ENCODE assay signal across 8 mouse cellular contexts in genomic region chrX:7763631-7764393, GRCm38 (mm10). TPM values are rescaled to one million over a fixed set of nuclear protein-coding genes. Genes with fewer than 3 reads are reported as not detected.
A peak's percentile ranks its signal among the peaks of the same experiment; 100 is the strongest.
DNase-seq lines count a peak whose midpoint lies in the region; ATAC-seq and TF ChIP-seq lines count a peak whose summit lies in the region.

No protein-coding gene starts in this region.

- TF ChIP-seq EP300 in liver, postnatal 0 days (IDR thresholded peaks at IDR 0.05; ENCODE audit: low read depth) = no peak

- peak overlapping the region; percentile 69; the same call in 1 of the 2 replicates for H3K9ac ChIP-seq in intestine, embryonic 15.5 days
- H3K9ac ChIP-seq in liver, postnatal 0 days (replicated peaks) = peak overlapping the region; percentile 72
- H3K9ac ChIP-seq in neural tube, embryonic 12.5 days = peak overlapping the region; percentile 60

- WGBS in intestine, embryonic 15.5 days = 14% methylated on average over 22 of the region's 22 CpGs
- 15% methylated on average over 21 of the region's 22 CpGs for WGBS in liver, postnatal 0 days (ENCODE audit: insufficient replicate concordance)
- 19% methylated on average over 22 of the region's 22 CpGs for WGBS in neural tube, embryonic 12.5 days

- peaks cover 7% of the 10 kb centered on the region; the same call in 1 of the 2 replicates for H3K4me1 ChIP-seq in intestine, embryonic 15.5 days (replicated peaks)
- peaks cover 14% of the 10 kb centered on the region; the same call in 1 of the 2 replicates for H3K4me1 ChIP-seq in liver, postnatal 0 days (ENCODE audit: insufficient read depth)
- peaks cover 9% of the 10 kb centered on the region; the same call in 1 of the 2 replicates for H3K4me1 ChIP-seq in neural tube, embryonic 12.5 days

- DNase-seq in left cerebral cortex, adult 2 months (ENCODE audit: extremely low spot score in 1 of 2, low spot score in 2 of 2) = no peak
- DNase-seq in left cerebral cortex, adult 18-20 months (ENCODE audit: low spot score in 2 of 2) = no peak
- DNase-seq in adrenal gland, adult 2 months = peak; percentile 64
- DNase-seq in gastrocnemius, postnatal 25 days = peak; percentile 22
- DNase-seq in liver, postnatal 0 days = peak; percentile 24
- no peak for DNase-seq in frontal cortex, postnatal 25 days (ENCODE audit: low spot score in 2 of 2)

- peak overlapping the region; percentile 68 for H3K4me2 ChIP-seq in intestine, embryonic 15.5 days (replicated peaks)
- H3K4me2 ChIP-seq in liver, postnatal 0 days (ENCODE audit: low read depth, low read length) = peak overlapping the region; percentile 64
- peak overlapping the region; percentile 69 for H3K4me2 ChIP-seq in neural tube, embryonic 12.5 days (replicated peaks)

- H3K36me3 ChIP-seq in intestine, embryonic 15.5 days = no peaks in the 10 kb centered on the region
- H3K36me3 ChIP-seq in liver, postnatal 0 days (replicated peaks; ENCODE audit: insufficient read depth, low read length) = peaks cover 14% of the 10 kb centered on the region
- peaks cover 18% of the 10 kb centered on the region; the same call in 1 of the 2 replicates for H3K36me3 ChIP-seq in neural tube, embryonic 12.5 days

- ATAC-seq in intestine, embryonic 15.5 days = peak; percentile 7; the same call in 1 of the 2 replicates
- no peak for ATAC-seq in liver, postnatal 0 days
- no peak for ATAC-seq in neural tube, embryonic 12.5 days (ENCODE audit: low FRiP score, low read depth)

- no peak for TF ChIP-seq CTCF in left cerebral cortex, adult 2 months (IDR thresholded peaks at IDR 0.05)
- no peak for TF ChIP-seq CTCF in liver, postnatal 0 days (IDR thresholded peaks at IDR 0.05; ENCODE audit: low read depth)

- H3K9me3 ChIP-seq in intestine, embryonic 15.5 days = no peaks in the 10 kb centered on the region
- no peaks in the 10 kb centered on the region for H3K9me3 ChIP-seq in liver, postnatal 0 days (ENCODE audit: low read length)
- H3K9me3 ChIP-seq in neural tube, embryonic 12.5 days = no peaks in the 10 kb centered on the region

- H3K27me3 ChIP-seq in intestine, embryonic 15.5 days (replicated peaks) = no peaks in the 10 kb centered on the region
- H3K27me3 ChIP-seq in liver, postnatal 0 days (ENCODE audit: insufficient read depth, low read length) = no peaks in the 10 kb centered on the region
- no peaks in the 10 kb centered on the region for H3K27me3 ChIP-seq in neural tube, embryonic 12.5 days (replicated peaks)

- peak overlapping the region; percentile 69 for H3K4me3 ChIP-seq in left cerebral cortex, adult 2 months
- peak overlapping the region; percentile 62 for H3K4me3 ChIP-seq in intestine, embryonic 15.5 days (replicated peaks)
- H3K4me3 ChIP-seq in liver, postnatal 0 days (ENCODE audit: low read depth, low read length) = peak overlapping the region; percentile 62
- peak overlapping the region; percentile 57 for H3K4me3 ChIP-seq in neural tube, embryonic 12.5 days

- H3K27ac ChIP-seq in left cerebral cortex, adult 2 months = no peak overlapping the region
- H3K27ac ChIP-seq in intestine, embryonic 15.5 days = peak overlapping the region; percentile 48; the same call in 1 of the 2 replicates
- H3K27ac ChIP-seq in liver, postnatal 0 days (ENCODE audit: low read depth) = peak overlapping the region; percentile 66
- H3K27ac ChIP-seq in neural tube, embryonic 12.5 days = no peak overlapping the region

- intact Hi-C loops in left cerebral cortex, adult 2 months (cut with DNase I) = no loop called here

RNA-seq across cellular contexts. Expression of gene Tfe3, which starts 1.5 kb away (rescaled TPM):
- 10 to 100 TPM; 30.9 to 35.1 TPM for total RNA-seq in left cerebral cortex, adult 2 months (2021)
- total RNA-seq in left cerebral cortex, adult 18-20 months (2021) = 10 to 100 TPM; 34.2 to 35.2 TPM
- total RNA-seq in adrenal gland, adult 2 months (2021) = 10 to 100 TPM; 45.4 to 59.2 TPM
- polyA plus RNA-seq in adrenal gland, adult 2 months (2012; rRNA removed) = 40.7 and 41.3 TPM in 2 replicates
- 1 to 10 TPM; 6.1 to 8.2 TPM for total RNA-seq in gastrocnemius, postnatal 25 days (2021)
- 23.0 and 23.9 TPM in 2 replicates for polyA plus RNA-seq in intestine, embryonic 15.5 days (2015; fragmentation: Nextera tagmentation; extraction: Ambion mirVana)
- polyA plus RNA-seq in liver, postnatal 0 days (2015; fragmentation: Nextera tagmentation; extraction: Ambion mirVana) = 9.6 and 10.3 TPM in 2 replicates
- polyA plus RNA-seq in neural tube, embryonic 12.5 days (2016; fragmentation: Nextera tagmentation; extraction: Ambion mirVana) = 32.9 and 35.5 TPM in 2 replicates

RNA-seq across cellular contexts. Expression of gene Ccdc120, which starts 13.1 kb away (rescaled TPM):
- total RNA-seq in left cerebral cortex, adult 2 months (2021) = 10 to 100 TPM; 26.3 TPM
- total RNA-seq in left cerebral cortex, adult 18-20 months (2021) = 10 to 100 TPM; 26.7 to 29.7 TPM
- 1 to 10 TPM; 2.9 to 3.7 TPM for total RNA-seq in adrenal gland, adult 2 months (2021)
- 11.6 and 12.8 TPM in 2 replicates for polyA plus RNA-seq in adrenal gland, adult 2 months (2012; rRNA removed)
- total RNA-seq in gastrocnemius, postnatal 25 days (2021) = under 1 TPM; 0.16 to 0.56 TPM
- polyA plus RNA-seq in intestine, embryonic 15.5 days (2015; fragmentation: Nextera tagmentation; extraction: Ambion mirVana) = 12.4 TPM in 2 replicates
- 2.0 and 3.4 TPM in 2 replicates for polyA plus RNA-seq in liver, postnatal 0 days (2015; fragmentation: Nextera tagmentation; extraction: Ambion mirVana)
- polyA plus RNA-seq in neural tube, embryonic 12.5 days (2016; fragmentation: Nextera tagmentation; extraction: Ambion mirVana) = 34.8 and 38.7 TPM in 2 replicates

RNA-seq across cellular contexts. Expression of gene Gripap1, which starts 25.8 kb away (rescaled TPM):
- total RNA-seq in left cerebral cortex, adult 2 months (2021) = 100 to 1,000 TPM; 109 to 113 TPM
- total RNA-seq in left cerebral cortex, adult 18-20 months (2021) = 100 to 1,000 TPM in 1 of 2 experiments, 10 to 100 TPM in 1; 99.1 to 103 TPM
- total RNA-seq in adrenal gland, adult 2 months (2021) = 10 to 100 TPM; 44.7 to 47.8 TPM
- polyA plus RNA-seq in adrenal gland, adult 2 months (2012; rRNA removed) = 18.3 and 19.5 TPM in 2 replicates
- total RNA-seq in gastrocnemius, postnatal 25 days (2021) = 10 to 100 TPM; 17.5 to 21.2 TPM
- polyA plus RNA-seq in intestine, embryonic 15.5 days (2015; fragmentation: Nextera tagmentation; extraction: Ambion mirVana) = 35.4 and 35.5 TPM in 2 replicates
- polyA plus RNA-seq in liver, postnatal 0 days (2015; fragmentation: Nextera tagmentation; extraction: Ambion mirVana) = 15.4 and 16.4 TPM in 2 replicates
- polyA plus RNA-seq in neural tube, embryonic 12.5 days (2016; fragmentation: Nextera tagmentation; extraction: Ambion mirVana) = 73.3 and 81.4 TPM in 2 replicates

RNA-seq across cellular contexts. Expression of gene Praf2, which starts 35.6 kb away (rescaled TPM):
- 10 to 100 TPM; 88.9 to 92.7 TPM for total RNA-seq in left cerebral cortex, adult 2 months (2021)
- 10 to 100 TPM; 96.0 to 98.1 TPM for total RNA-seq in left cerebral cortex, adult 18-20 months (2021)
- 10 to 100 TPM; 12.9 to 17.9 TPM for total RNA-seq in adrenal gland, adult 2 months (2021)
- polyA plus RNA-seq in adrenal gland, adult 2 months (2012; rRNA removed) = 37.3 and 55.0 TPM in 2 replicates
- total RNA-seq in gastrocnemius, postnatal 25 days (2021) = 1 to 10 TPM; 4.7 to 7.3 TPM
- polyA plus RNA-seq in intestine, embryonic 15.5 days (2015; fragmentation: Nextera tagmentation; extraction: Ambion mirVana) = 60.3 and 61.4 TPM in 2 replicates
- 1.9 and 2.1 TPM in 2 replicates for polyA plus RNA-seq in liver, postnatal 0 days (2015; fragmentation: Nextera tagmentation; extraction: Ambion mirVana)
- polyA plus RNA-seq in neural tube, embryonic 12.5 days (2016; fragmentation: Nextera tagmentation; extraction: Ambion mirVana) = 89.2 and 93.6 TPM in 2 replicates

RNA-seq across cellular contexts. Expression of gene Gm45208, which starts 41.8 kb away (rescaled TPM):
- not detected for total RNA-seq in left cerebral cortex, adult 2 months (2021)
- 1 to 10 TPM in 1 of 2 experiments, not detected in 1; 1.6 TPM for total RNA-seq in left cerebral cortex, adult 18-20 months (2021)
- not detected for total RNA-seq in adrenal gland, adult 2 months (2021)
- 1.1 and 6.2 TPM in 2 replicates for polyA plus RNA-seq in adrenal gland, adult 2 months (2012; rRNA removed)
- not detected for total RNA-seq in gastrocnemius, postnatal 25 days (2021)
- polyA plus RNA-seq in intestine, embryonic 15.5 days (2015; fragmentation: Nextera tagmentation; extraction: Ambion mirVana) = not detected in 2 replicates
- not detected in 2 replicates for polyA plus RNA-seq in liver, postnatal 0 days (2015; fragmentation: Nextera tagmentation; extraction: Ambion mirVana)
- not detected in 2 replicates for polyA plus RNA-seq in neural tube, embryonic 12.5 days (2016; fragmentation: Nextera tagmentation; extraction: Ambion mirVana)

Comparison
In these comparisons a context has a peak if more than half of its experiments do, and no peak if none do; other contexts are left out.
1. DNase-seq: peak in adrenal gland, adult 2 months (single experiment), gastrocnemius, postnatal 25 days (single experiment) and liver, postnatal 0 days (single experiment); none in left cerebral cortex, adult 2 months (0 of 2), left cerebral cortex, adult 18-20 months (0 of 2) and frontal cortex, postnatal 25 days (0 of 2).
2. H3K27ac ChIP-seq: peak in intestine, embryonic 15.5 days (single experiment) and liver, postnatal 0 days (single experiment); none in left cerebral cortex, adult 2 months (single experiment) and neural tube, embryonic 12.5 days (single experiment).
3. RNA of gene Ccdc120, which starts 13.1 kb away (total RNA-seq): 26.7 to 29.7 TPM in left cerebral cortex, adult 18-20 months and 26.3 TPM in left cerebral cortex, adult 2 months; 2.9 to 3.7 TPM in adrenal gland, adult 2 months and 0.16 to 0.56 TPM in gastrocnemius, postnatal 25 days; every median in the first group is over 4 times any median in the second.
4. Peak in every context shown above with its lines, with median percentiles within 50 percentile points of each other: H3K4me3 ChIP-seq, H3K4me2 ChIP-seq and H3K9ac ChIP-seq.